Mouse (Mus musculus): ENCODE measurements around the gene Olfr545. TPM values are rescaled to one million over a fixed set of nuclear protein-coding genes. Genes with fewer than 3 reads are reported as not detected.
"Not testable (repeated sequence)": the region's sequence is repeated elsewhere in the genome, so short reads cannot be mapped to it uniquely, and the experiment has no call there.

Gene Olfr545
- polyA plus RNA-seq, 1 experiment from 2014 or later, result not detected

DNA sequence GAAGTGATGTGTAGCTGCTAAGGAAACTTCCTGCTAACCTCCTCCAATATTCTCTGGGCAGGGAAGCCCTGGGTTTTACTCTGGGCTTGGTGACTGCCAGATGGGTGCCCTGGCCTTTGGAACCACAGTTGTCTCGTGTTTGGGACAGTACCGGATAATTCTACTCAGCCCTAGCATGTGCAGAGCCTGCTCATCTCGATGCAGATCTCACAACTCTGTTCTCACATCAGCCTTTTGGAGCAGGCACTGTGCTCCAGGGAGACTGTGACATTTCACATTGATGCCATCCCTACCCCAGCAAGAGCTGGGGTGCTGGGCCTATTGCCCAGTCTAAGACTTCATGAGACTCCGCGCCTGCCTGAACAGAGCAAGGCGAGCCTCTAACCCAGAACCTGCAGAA is 9.3 kb upstream of the Olfr545 start:
- ATAC-seq, result no peak
- no peak for DNase-seq (ENCODE audit: low read depth, low spot score)
- POLR2A ChIA-PET, result no interaction called here
- no peak for TF ChIP-seq CTCF (IDR thresholded peaks at IDR 0.05)
- CTCF ChIA-PET, result no interaction called here
- no peaks in the 10 kb centered on the region for H3K27me3 ChIP-seq
- in situ Hi-C loops (cut with MboI; ENCODE audit: low pct_unique_long_range_greater_than_20kb), result loop anchor here (5.0 kb wide), 2 partner anchors 129 to 409 kb away; partner anchors contain the start of genes Olfr554 and Olfr571

- ATAC-seq, result no peak
- CTCF ChIA-PET, result interaction anchor here (1.4 kb wide), 1 partner anchor 128 kb away, joined by 4 read pairs; no protein-coding TSS in a partner anchor
- in situ Hi-C loops (cut with MboI; ENCODE audit: low pct_unique_long_range_greater_than_20kb), result loop anchor here (5.0 kb wide), 2 partner anchors 129 to 409 kb away; partner anchors contain the start of genes Olfr554 and Olfr571
- POLR2A ChIA-PET, result no interaction called here
- no peak for DNase-seq (ENCODE audit: low read depth, low spot score)
- no peak for TF ChIP-seq CTCF (IDR thresholded peaks at IDR 0.05)
- H3K27me3 ChIP-seq, result no peaks in the 10 kb centered on the region
These were observed 8.7 kb upstream of the Olfr545 start for GRCm38 (mm10) chr7:102508066-102508465.

GRCm38 (mm10) chr7:102506848-102507247 is 7.5 kb upstream of the Olfr545 start:
- in situ Hi-C loops (cut with MboI; ENCODE audit: low pct_unique_long_range_greater_than_20kb), result loop anchor here (5.0 kb wide), 2 partner anchors 130 to 410 kb away; partner anchors contain the start of genes Olfr554 and Olfr571
- peak; percentile 86 for TF ChIP-seq CTCF (IDR thresholded peaks at IDR 0.05)
- CTCF ChIA-PET, result interaction anchor here (1.4 kb wide), 1 partner anchor 129 kb away, joined by 4 read pairs; no protein-coding TSS in a partner anchor
- DNase-seq (ENCODE audit: low read depth, low spot score), result peak; percentile 22
- no peaks in the 10 kb centered on the region for H3K27me3 ChIP-seq
- POLR2A ChIA-PET, result no interaction called here
- ATAC-seq, result peak; percentile 86

GRCm38 (mm10) chr7:102501986-102502385 is 2.6 kb upstream of the Olfr545 start:
- DNase-seq (ENCODE audit: low read depth, low spot score) (no peak), ATAC-seq (no peak)
- in situ Hi-C loops (cut with MboI; ENCODE audit: low pct_unique_long_range_greater_than_20kb), result no loop called here
- POLR2A ChIA-PET, result no interaction called here
- CTCF ChIA-PET, result no interaction called here
- no peak for TF ChIP-seq CTCF (IDR thresholded peaks at IDR 0.05)
- peaks cover 3% of the 10 kb centered on the region for H3K27me3 ChIP-seq

- peak; percentile 47 for ATAC-seq
- DNase-seq (ENCODE audit: low read depth, low spot score); POLR2A ChIA-PET; CTCF ChIA-PET; in situ Hi-C loops (cut with MboI; ENCODE audit: low pct_unique_long_range_greater_than_20kb); H3K27me3 ChIP-seq: not testable (repeated sequence)
These were observed 5.0 kb downstream of the Olfr545 start for GRCm38 (mm10) chr7:102494416-102494815.

DNA sequence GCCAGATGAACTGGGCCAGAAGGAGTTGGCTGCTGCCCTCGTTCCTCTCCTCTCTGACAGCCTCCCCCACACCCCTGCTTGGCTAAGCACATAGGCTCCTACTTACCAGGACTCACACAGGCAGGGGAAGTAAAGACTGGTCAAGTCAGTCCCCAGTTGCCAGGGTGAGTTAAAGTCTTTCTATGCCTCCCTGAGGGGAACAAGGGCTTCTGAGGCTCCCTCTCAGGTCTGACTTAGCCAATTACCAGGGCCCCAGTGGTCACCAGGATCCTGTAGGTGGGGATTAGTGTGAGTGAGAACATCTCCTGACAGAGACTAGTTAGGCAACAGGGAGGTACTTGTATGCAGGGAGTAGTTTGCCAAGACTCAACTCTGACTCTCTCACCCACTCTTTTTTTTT is 11.2 kb downstream of the Olfr545 start, which contains the start of gene Olfr544:
TSS of gene Olfr544 (minus strand) at position 153 of the 400 bp plus-strand sequence.
- POLR2A ChIA-PET, result no interaction called here
- TF ChIP-seq CTCF (IDR thresholded peaks at IDR 0.05), result no peak
- H3K27me3 ChIP-seq, result no peaks in the 10 kb centered on the region
- no peak for ATAC-seq
- CTCF ChIA-PET, result no interaction called here
- in situ Hi-C loops (cut with MboI; ENCODE audit: low pct_unique_long_range_greater_than_20kb), result no loop called here
- no peak for DNase-seq (ENCODE audit: low read depth, low spot score)

DNA sequence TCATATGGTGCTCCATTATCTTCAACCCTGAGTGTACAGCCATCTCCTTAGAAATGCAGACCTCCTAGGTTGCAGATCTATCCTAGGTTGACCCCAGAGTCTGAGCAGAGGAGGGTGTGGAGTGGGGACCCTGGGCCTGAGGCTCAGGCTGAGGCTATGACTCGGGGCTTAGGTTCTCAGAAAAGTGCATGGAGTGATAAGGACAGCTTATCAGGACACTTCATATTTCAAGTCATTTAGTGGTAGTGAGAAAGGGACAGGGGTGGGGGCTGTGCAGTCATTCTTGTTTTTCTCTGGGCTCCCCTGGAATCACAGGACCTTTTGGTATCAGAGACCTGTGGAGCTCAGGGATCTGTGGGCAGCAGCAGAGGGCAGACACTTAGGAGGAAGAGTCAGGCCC is 13.3 kb downstream of the Olfr545 start:
- TF ChIP-seq CTCF (IDR thresholded peaks at IDR 0.05), result no peak
- ATAC-seq, result no peak
- in situ Hi-C loops (cut with MboI; ENCODE audit: low pct_unique_long_range_greater_than_20kb), result no loop called here
- no peaks in the 10 kb centered on the region for H3K27me3 ChIP-seq
- CTCF ChIA-PET, result no interaction called here
- no peak for DNase-seq (ENCODE audit: low read depth, low spot score)
- POLR2A ChIA-PET, result no interaction called here

GRCm38 (mm10) chr7:102484766-102485165 is 14.6 kb downstream of the Olfr545 start:
- in situ Hi-C loops (cut with MboI; ENCODE audit: low pct_unique_long_range_greater_than_20kb); DNase-seq (ENCODE audit: low read depth, low spot score); CTCF ChIA-PET; H3K27me3 ChIP-seq; POLR2A ChIA-PET: not testable (repeated sequence)
- peak; percentile 32 for ATAC-seq

DNA sequence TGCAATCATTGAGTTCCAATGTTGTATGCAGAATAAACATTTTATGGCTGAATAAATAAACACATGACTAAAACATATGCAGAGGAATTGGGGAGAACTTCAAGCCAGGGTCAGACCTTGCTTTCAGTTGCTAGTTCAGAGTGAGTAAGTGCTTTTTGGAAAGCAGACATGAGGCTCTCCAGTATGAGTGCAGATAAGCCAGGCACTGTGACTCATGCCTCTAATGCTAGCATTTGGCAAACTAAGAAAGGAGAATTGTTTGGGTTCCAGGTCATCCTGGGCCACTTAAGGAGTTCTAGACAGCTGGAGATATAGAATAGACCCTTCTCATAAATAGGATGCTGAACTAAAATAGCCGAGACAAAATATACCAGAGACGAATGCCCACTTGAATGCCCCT is 15.7 kb downstream of the Olfr545 start:
- H3K27me3 ChIP-seq, result no peaks in the 10 kb centered on the region
- DNase-seq (ENCODE audit: low read depth, low spot score) (no peak), ATAC-seq (no peak)
- POLR2A ChIA-PET, result no interaction called here
- CTCF ChIA-PET, result interaction anchor here (1.4 kb wide), 1 partner anchor 30 kb away, joined by 3 read pairs; no protein-coding TSS in a partner anchor
- in situ Hi-C loops (cut with MboI; ENCODE audit: low pct_unique_long_range_greater_than_20kb), result no loop called here
- no peak for TF ChIP-seq CTCF (IDR thresholded peaks at IDR 0.05)

GRCm38 (mm10) chr7:102481579-102481978 is 17.8 kb downstream of the Olfr545 start, which contains the start of gene Olfr543:
TSS of gene Olfr543 (minus strand) at chr7:102481679.
- no peaks in the 10 kb centered on the region for H3K27me3 ChIP-seq
- no peak for ATAC-seq
- in situ Hi-C loops (cut with MboI; ENCODE audit: low pct_unique_long_range_greater_than_20kb), result no loop called here
- DNase-seq (ENCODE audit: low read depth, low spot score), result no peak
- CTCF ChIA-PET, result no interaction called here
- POLR2A ChIA-PET, result no interaction called here
- TF ChIP-seq CTCF (IDR thresholded peaks at IDR 0.05), result no peak

DNA sequence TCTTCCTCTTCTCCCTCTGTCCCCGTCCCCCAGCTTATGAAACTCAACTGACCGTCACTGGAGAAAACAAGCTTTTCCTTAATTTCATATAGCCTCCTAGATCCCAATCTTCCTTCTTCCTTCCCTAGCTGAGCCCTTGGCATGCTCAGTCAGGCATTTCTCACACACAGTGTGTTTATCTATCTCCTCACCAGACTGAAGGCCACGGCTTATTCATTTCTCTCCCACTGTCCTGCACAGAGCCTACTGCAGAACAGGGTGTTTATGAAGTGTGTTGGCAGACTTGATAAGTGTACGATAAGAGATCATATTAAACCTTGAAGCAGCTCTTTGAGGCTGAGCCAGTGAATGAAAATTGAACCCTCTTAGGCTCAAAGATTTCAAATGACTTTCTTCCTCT is 18.6 kb downstream of the Olfr545 start:
- ATAC-seq, result no peak
- no peaks in the 10 kb centered on the region for H3K27me3 ChIP-seq
- TF ChIP-seq CTCF (IDR thresholded peaks at IDR 0.05), result no peak
- CTCF ChIA-PET, result interaction anchor here (0.8 to 1.3 kb wide), 2 partner anchors 17 to 157 kb away, joined by 3 read pairs; no protein-coding TSS in a partner anchor
- in situ Hi-C loops (cut with MboI; ENCODE audit: low pct_unique_long_range_greater_than_20kb), result no loop called here
- DNase-seq (ENCODE audit: low read depth, low spot score), result no peak
- POLR2A ChIA-PET, result no interaction called here
